Mouse (Mus musculus): Measurements from ENCODE around the gene Mark3. TPM values are rescaled to one million over a fixed set of nuclear protein-coding genes. Genes with fewer than 3 reads are reported as not detected.

Mark3 gene
- polyA plus RNA-seq, 1 experiment from 2014 or later = 22.4 TPM

DNA sequence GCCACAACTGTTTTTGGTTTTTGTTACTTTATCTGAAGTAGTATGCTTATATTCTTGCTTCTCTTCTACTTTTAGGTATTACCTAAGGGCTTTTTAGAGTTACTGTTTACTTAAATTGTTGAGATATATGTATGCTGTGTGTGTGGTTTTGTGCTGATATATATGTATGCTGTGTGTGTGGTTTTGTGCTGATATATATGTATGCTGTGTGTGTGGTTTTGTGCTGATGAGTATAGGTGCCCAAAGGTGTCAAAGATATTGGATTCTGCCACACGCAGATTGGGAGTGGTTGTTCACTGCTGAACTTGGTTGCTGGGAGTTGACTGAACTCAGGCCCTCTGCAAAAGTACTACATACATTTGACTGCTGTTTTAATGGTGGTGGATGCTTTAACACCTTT is 24.6 kb downstream of the Mark3 start:
- Histone ChIP-seq H3K36me3 (peaks cover 25% of the 10 kb centered on the region), H3K27ac (no peak overlapping the region), H3K4me3 (replicated peaks) (no peak overlapping the region), H3K9ac (no peak overlapping the region), H3K4me1 (replicated peaks) (no peaks in the 10 kb centered on the region), H3K9me3 (no peaks in the 10 kb centered on the region), H3K27me3 (replicated peaks) (no peaks in the 10 kb centered on the region), H3K4me2 (replicated peaks) (no peak overlapping the region)
- 90% methylated on average over 1 of the region's 1 CpGs for WGBS
- no peak for ATAC-seq

DNA sequence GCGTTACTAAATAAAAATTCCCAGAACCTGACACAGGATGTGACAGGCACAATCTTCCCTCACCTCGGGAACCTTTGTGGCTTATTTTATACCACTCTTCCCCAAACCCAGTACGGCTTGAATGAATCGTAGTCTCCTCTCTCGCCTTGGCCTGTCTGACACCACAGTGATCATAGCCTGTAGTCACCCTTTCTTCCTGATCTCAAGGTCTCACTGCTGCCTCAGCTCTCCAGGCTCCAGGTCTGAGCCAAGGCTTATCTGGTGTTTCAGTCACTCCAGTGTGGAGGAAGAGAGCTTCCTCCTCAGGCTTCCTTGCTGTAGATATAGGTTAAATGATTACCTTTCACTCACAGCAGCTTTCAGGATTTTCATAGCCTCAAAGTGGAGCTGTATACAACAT is 25.3 kb downstream of the Mark3 start:
- Histone ChIP-seq H3K9ac (no peak overlapping the region), H3K4me1 (replicated peaks) (no peaks in the 10 kb centered on the region), H3K9me3 (no peaks in the 10 kb centered on the region), H3K4me3 (replicated peaks) (no peak overlapping the region), H3K27ac (no peak overlapping the region), H3K4me2 (replicated peaks) (no peak overlapping the region), H3K27me3 (replicated peaks) (no peaks in the 10 kb centered on the region), H3K36me3 (peaks cover 25% of the 10 kb centered on the region)
- ATAC-seq = no peak
- 86% methylated on average over 5 of the region's 5 CpGs for WGBS

DNA sequence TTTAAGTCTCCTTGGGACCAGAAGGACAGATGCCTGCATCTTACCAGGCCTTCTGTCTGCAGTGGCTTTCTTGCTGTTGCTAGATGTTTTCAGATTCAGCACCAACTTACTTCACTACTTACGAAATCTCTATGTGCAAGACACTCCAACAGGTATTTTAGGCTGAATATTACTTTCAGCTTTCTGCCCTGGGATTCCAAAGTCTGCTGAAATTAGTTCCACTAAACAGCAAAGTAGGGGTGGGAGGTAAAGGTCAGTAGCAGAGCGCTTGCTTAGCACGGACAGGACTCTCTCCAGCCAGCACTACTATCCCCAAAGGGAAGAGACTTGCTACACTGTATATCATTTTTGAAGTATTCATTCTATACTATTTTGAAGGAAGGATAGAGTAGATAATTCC is 29.5 kb downstream of the Mark3 start:
- Histone ChIP-seq H3K4me3 (replicated peaks) (no peak overlapping the region), H3K36me3 (peaks cover 7% of the 10 kb centered on the region), H3K9me3 (no peaks in the 10 kb centered on the region), H3K4me1 (replicated peaks) (no peaks in the 10 kb centered on the region), H3K9ac (no peak overlapping the region), H3K27me3 (replicated peaks) (no peaks in the 10 kb centered on the region), H3K4me2 (replicated peaks) (no peak overlapping the region), H3K27ac (no peak overlapping the region)
- 92% methylated on average over 3 of the region's 3 CpGs for WGBS
- no peak for ATAC-seq

DNA sequence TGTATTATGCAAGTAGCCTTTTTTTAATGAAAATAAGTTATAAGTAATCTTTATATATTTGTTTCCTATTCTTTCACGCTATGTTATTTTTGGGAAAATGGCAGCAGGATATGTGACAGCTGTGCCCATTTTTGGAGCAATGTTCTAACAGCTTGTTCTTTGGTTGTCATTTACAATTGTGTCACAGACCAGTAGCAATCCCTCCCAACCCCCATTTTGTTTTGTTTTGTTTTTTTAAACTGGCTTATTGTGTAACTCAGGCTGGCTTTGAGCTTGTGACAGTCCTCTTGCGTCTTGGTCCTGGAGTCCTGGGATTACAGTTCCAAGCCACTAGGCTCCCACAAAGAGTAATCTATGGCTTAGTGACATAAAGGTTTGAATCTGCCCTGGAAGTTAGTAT is 31.3 kb downstream of the Mark3 start:
- Histone ChIP-seq H3K4me1 (replicated peaks) (no peaks in the 10 kb centered on the region), H3K9me3 (no peaks in the 10 kb centered on the region), H3K27ac (no peak overlapping the region), H3K4me2 (replicated peaks) (no peak overlapping the region), H3K36me3 (peaks cover 4% of the 10 kb centered on the region; the same call in 1 of the 2 replicates), H3K9ac (no peak overlapping the region), H3K4me3 (replicated peaks) (no peak overlapping the region), H3K27me3 (replicated peaks) (no peaks in the 10 kb centered on the region)
- ATAC-seq = no peak
- WGBS = 95% methylated on average over 2 of the region's 2 CpGs

DNA sequence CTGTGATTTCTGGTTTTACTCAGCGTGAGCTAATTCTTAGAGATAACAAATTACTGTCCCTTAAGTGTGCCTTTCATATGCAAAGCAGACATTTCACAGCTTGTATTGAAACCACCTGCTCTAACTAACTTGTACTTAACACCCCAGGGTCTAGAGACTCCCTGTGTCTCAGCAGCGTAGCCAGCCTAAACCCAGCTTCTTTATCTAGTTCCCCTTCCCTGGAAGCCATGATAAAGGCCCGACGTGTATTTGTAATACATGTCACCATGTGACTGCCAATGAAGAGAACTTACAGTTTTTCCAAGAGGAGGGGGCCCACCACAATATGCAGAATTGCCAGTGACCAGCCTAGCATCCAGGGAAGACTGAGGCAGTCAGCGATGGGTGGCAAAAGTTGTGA is 33.7 kb downstream of the Mark3 start:
- ATAC-seq = no peak
- H3K4me1 ChIP-seq (replicated peaks) = no peaks in the 10 kb centered on the region
- WGBS = 68% methylated on average over 5 of the region's 5 CpGs
- no peak overlapping the region for H3K4me3 ChIP-seq (replicated peaks)
- H3K27me3 ChIP-seq (replicated peaks) = no peaks in the 10 kb centered on the region
- H3K4me2 ChIP-seq (replicated peaks) = no peak overlapping the region
- no peaks in the 10 kb centered on the region for H3K9me3 ChIP-seq
- no peak overlapping the region for H3K27ac ChIP-seq
- no peak overlapping the region for H3K9ac ChIP-seq
- H3K36me3 ChIP-seq = 0 out of 2 replicates have a peak, but pooled peaks cover 3% of the 10 kb centered on the region

DNA sequence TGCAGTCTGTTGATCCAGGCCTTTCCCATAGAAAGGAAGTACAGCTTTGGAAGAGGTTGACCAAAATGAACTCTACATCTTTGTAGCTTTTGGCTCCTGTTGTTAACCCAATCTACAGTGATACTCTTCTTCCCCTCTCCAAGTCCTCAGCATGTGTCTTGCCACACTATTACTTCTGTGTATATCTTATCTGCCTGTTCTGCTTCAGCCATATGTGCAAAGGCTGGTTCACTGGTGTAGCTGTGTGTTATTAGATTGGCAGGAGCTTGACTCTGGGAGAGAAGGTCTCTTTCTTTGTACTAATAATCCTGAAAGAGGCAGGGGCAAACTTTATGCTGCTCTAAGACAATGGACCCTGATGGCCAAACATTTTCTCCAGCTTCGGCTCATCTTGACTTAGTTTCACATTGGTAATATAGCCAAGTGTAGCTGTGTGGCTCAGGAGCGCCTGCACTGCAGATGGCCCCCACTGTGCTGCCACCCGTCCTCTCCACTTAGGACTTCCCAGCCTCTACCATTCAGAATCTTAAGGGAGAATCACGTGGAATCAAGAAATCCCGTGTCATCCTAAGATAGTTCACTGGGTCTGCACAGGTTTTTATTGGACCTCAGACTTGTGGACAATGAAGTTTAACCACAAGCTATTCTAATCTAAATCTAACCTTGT is 40.3 kb downstream of the Mark3 start:
- no peaks in the 10 kb centered on the region for H3K27me3 ChIP-seq (replicated peaks)
- 0 out of 2 replicates have a peak, but pooled peaks cover 8% of the 10 kb centered on the region for H3K36me3 ChIP-seq
- no peak overlapping the region for H3K9ac ChIP-seq

DNA sequence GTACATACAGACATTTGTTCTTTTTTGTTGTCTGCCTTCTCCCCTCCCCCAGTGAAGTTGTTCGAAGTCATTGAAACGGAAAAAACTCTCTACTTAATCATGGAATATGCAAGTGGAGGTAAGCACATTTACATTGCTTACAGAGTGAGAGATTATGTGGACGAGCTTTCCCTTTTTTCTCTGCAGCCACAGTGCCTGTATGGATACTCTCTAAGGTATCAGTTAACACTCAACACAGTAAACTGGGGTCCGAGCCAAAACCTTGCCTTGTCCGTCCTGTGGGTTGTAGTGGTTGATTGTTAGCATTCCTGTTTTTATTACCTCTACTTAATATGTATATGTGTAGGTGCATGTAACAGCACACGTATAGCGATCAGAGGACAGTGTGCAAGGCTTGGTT is 43.9 kb downstream of the Mark3 start:
- H3K9ac ChIP-seq = no peak overlapping the region
- no peaks in the 10 kb centered on the region for H3K9me3 ChIP-seq
- 84% methylated on average over 7 of the region's 7 CpGs for WGBS
- H3K36me3 ChIP-seq = peaks cover 14% of the 10 kb centered on the region; the same call in 1 of the 2 replicates
- no peak overlapping the region for H3K4me2 ChIP-seq (replicated peaks)
- H3K27ac ChIP-seq = no peak overlapping the region
- no peak overlapping the region for H3K4me3 ChIP-seq (replicated peaks)
- H3K4me1 ChIP-seq (replicated peaks) = no peaks in the 10 kb centered on the region
- no peak for ATAC-seq
- H3K27me3 ChIP-seq (replicated peaks) = no peaks in the 10 kb centered on the region

More for the DNA sequence above, 40.3 kb downstream of the Mark3 start:
- H3K4me2 ChIP-seq (replicated peaks) = no peak overlapping the region
- no peak overlapping the region for H3K4me3 ChIP-seq (replicated peaks)
- no peaks in the 10 kb centered on the region for H3K9me3 ChIP-seq
- no peaks in the 10 kb centered on the region for H3K4me1 ChIP-seq (replicated peaks)
- no peak overlapping the region for H3K27ac ChIP-seq
- WGBS = 85% methylated on average over 5 of the region's 5 CpGs
- no peak for ATAC-seq

DNA sequence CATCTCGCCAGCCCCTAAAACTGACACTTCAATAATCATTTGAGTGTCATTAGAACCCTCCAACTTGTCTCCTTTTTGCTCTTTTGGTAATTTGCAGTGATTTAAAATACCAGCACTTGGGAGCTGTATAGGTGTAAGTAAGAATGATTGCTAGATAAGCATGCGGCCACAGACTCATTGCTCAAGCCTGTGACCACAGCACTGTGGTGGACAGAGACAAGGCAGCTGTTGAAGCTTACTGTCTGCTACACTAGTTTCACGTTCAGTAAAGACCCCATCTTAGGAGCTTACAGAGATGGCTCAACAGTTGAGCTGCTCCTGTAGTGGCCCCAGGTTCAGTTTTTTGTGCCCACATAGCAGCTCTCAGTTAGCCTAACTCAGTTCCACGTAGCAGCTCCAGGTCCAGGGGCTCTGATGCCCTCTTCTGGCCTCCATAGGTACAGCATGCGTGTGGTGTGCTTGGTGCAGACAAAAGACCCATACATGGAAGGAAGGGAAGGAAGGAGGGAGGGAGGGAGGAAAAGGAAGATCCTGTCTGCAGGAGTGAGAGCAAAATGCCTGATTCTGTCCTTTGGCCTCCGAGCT is 73.8 kb downstream of the Mark3 start:
- Histone ChIP-seq H3K27me3 (replicated peaks) (no peaks in the 10 kb centered on the region), H3K27ac (0 out of 2 replicates have a peak overlapping the region, but pooled peaks have one; percentile 22), H3K4me3 (replicated peaks) (no peak overlapping the region), H3K9me3 (no peaks in the 10 kb centered on the region), H3K36me3 (peaks cover 27% of the 10 kb centered on the region), H3K9ac (no peak overlapping the region), H3K4me1 (replicated peaks) (no peaks in the 10 kb centered on the region), H3K4me2 (replicated peaks) (no peak overlapping the region)
- ATAC-seq = peak; percentile 75
- WGBS = 61% methylated on average over 6 of the region's 6 CpGs

DNA sequence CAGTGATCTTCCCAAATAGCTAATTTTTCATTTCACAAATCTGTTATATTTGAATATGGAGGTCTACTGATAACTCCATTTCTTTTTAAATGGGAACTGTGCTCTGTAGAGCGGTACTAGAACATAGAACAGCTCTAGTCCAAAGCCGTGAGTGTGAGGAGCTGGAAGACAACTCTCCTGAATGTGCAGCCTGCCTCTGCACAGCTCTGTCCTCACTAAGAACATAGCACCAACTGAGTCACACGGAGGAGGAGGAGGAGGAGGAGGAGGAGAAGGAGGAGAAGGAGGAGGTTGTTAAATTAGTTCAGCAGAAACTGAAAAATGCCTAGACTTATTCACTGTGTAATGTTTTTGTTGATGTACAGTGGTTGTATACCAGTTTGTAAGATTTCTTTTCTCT is 78.6 kb downstream of the Mark3 start:
- Histone ChIP-seq H3K36me3 (peaks cover 18% of the 10 kb centered on the region; the same call in 1 of the 2 replicates), H3K4me3 (replicated peaks) (no peak overlapping the region), H3K4me1 (replicated peaks) (no peaks in the 10 kb centered on the region), H3K4me2 (replicated peaks) (no peak overlapping the region), H3K9me3 (no peaks in the 10 kb centered on the region), H3K27me3 (replicated peaks) (no peaks in the 10 kb centered on the region), H3K9ac (no peak overlapping the region), H3K27ac (no peak overlapping the region)
- ATAC-seq = no peak
- 80% methylated on average over 3 of the region's 3 CpGs for whole genome bisulfite sequencing

DNA sequence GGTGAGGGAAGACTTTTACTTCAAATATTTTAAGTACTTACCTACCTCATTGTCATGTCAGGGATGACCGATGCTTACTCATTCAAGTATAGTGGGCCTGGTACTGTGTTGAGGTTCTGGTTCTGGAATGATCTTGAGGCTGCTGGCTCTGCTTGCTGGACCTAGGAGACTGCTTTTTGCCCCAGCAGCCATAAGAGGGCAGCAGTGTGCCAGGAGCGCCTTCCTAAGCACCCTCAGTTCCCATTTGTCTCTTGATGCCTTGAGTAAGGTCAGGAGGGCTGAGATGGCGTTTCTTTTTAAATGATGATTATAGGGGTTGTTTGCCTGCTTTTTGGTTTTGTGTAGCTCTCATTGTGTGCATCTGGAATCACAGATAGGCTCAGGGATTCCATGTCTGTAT is 79.1 kb downstream of the Mark3 start:
- H3K27me3 ChIP-seq (replicated peaks) = no peaks in the 10 kb centered on the region
- 32% methylated on average over 3 of the region's 3 CpGs for WGBS
- no peak overlapping the region for H3K4me2 ChIP-seq (replicated peaks)
- H3K27ac ChIP-seq = no peak overlapping the region
- peaks cover 15% of the 10 kb centered on the region; the same call in 1 of the 2 replicates for H3K36me3 ChIP-seq
- no peak overlapping the region for H3K9ac ChIP-seq
- no peak overlapping the region for H3K4me3 ChIP-seq (replicated peaks)
- no peaks in the 10 kb centered on the region for H3K9me3 ChIP-seq
- ATAC-seq = peak; percentile 75
- H3K4me1 ChIP-seq (replicated peaks) = no peaks in the 10 kb centered on the region

DNA sequence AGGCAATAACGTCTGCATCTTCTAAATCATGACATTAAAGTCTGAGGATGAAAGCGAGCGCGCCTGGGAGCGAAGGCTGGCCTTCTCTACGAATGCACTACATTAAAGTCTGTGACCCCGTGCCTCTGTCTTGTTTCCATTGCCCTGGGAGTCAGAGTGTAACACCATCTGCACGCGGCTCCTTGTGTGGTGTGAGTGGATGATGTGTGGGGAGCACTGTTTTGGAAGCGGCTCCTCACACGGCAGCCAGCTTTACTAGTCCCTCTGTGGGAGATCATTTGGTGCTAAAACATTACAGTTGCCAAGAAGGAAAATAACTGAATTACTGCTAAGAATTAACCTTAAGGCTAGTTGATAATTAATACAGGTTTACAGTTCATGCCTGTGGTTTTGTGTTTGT is 81.4 kb downstream of the Mark3 start:
- ATAC-seq = no peak
- 94% methylated on average over 11 of the region's 11 CpGs for WGBS

DNA sequence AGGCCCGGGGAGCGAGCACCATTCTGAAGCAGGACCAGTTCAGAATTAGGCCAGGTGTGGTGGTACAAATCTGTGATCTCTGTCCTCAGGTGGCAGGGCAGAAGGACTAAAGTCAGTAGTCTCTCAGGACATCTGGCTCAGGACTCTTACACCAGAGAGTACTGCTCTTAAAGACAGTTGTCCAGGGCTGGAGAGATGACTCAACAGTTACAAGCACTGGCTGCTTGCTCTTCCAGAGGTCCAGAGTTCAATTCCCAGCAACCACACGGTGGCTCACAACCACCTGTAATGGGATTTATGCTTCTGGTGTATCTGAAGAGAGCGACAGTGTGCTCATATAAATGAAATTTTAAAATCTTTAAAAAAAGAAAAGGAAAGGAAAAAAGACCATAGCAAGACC is 85.0 kb downstream of the Mark3 start:
- 97% methylated on average over 4 of the region's 4 CpGs for WGBS
- H3K4me2 ChIP-seq (replicated peaks) = no peak overlapping the region

More for the DNA sequence above, 81.4 kb downstream of the Mark3 start:
- Histone ChIP-seq H3K27ac (no peak overlapping the region), H3K27me3 (replicated peaks) (no peaks in the 10 kb centered on the region), H3K4me3 (replicated peaks) (no peak overlapping the region), H3K9me3 (no peaks in the 10 kb centered on the region), H3K9ac (no peak overlapping the region), H3K4me1 (replicated peaks) (no peaks in the 10 kb centered on the region), H3K4me2 (replicated peaks) (no peak overlapping the region), H3K36me3 (peaks cover 18% of the 10 kb centered on the region; the same call in 1 of the 2 replicates)

DNA sequence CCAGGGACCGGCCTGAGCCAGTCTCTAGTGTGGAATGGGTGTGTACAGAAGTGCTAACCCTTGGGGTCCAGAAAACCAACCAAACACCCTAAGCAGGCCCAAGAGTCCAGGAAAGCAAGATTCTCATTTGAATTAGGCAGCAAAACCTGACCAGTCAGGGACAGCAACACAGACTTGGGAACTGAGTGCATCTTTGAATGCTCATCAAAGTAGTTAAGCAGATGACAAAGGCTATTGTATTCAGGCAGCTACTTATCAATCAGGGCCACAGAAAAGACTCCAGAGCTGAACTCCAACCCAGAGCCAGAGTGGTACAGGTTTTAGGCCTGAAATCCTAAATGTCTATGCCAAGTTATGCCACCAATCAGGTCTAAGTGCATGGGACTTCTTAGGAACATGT is 86.3 kb downstream of the Mark3 start:
- no peaks in the 10 kb centered on the region for H3K9me3 ChIP-seq
- H3K27ac ChIP-seq = no peak overlapping the region
- 96% methylated on average over 1 of the region's 1 CpGs for WGBS
- no peaks in the 10 kb centered on the region for H3K27me3 ChIP-seq (replicated peaks)
- no peak for ATAC-seq
- peaks cover 13% of the 10 kb centered on the region for H3K4me1 ChIP-seq (replicated peaks)
- peaks cover 14% of the 10 kb centered on the region; the same call in 1 of the 2 replicates for H3K36me3 ChIP-seq
- H3K4me2 ChIP-seq (replicated peaks) = no peak overlapping the region
- no peak overlapping the region for H3K9ac ChIP-seq
- no peak overlapping the region for H3K4me3 ChIP-seq (replicated peaks)

More for the DNA sequence above, 85.0 kb downstream of the Mark3 start:
- Histone ChIP-seq H3K27me3 (replicated peaks) (no peaks in the 10 kb centered on the region), H3K9me3 (no peaks in the 10 kb centered on the region), H3K4me1 (replicated peaks) (peaks cover 11% of the 10 kb centered on the region), H3K9ac (no peak overlapping the region), H3K36me3 (peaks cover 15% of the 10 kb centered on the region; the same call in 1 of the 2 replicates), H3K27ac (no peak overlapping the region), H3K4me3 (replicated peaks) (no peak overlapping the region)
- no peak for ATAC-seq

All from intestine, embryonic 15.5 days (tissue).